Mouse (Mus musculus) lung, adult 2 months (tissue): ENCODE data around the gene Zfp867.

Experiments
- CTCF ChIP-seq: fragments of 200-500 bp; IDR thresholded peaks from 2 replicates; pipeline ENCODE4 v1.5.1; 2011; ENCODE audit warnings: mild to moderate bottlenecking, low read length, control low read depth; ENCODE audit not compliant: insufficient read depth
- POLR2A ChIP-seq: fragments of 200-500 bp; IDR thresholded peaks from 2 replicates; pipeline ENCODE4 v1.6.1; 2011; ENCODE audit warnings: low read depth, mild to moderate bottlenecking, control low read depth, low read length, borderline replicate concordance; ENCODE audit errors: extremely low read depth

DNA sequence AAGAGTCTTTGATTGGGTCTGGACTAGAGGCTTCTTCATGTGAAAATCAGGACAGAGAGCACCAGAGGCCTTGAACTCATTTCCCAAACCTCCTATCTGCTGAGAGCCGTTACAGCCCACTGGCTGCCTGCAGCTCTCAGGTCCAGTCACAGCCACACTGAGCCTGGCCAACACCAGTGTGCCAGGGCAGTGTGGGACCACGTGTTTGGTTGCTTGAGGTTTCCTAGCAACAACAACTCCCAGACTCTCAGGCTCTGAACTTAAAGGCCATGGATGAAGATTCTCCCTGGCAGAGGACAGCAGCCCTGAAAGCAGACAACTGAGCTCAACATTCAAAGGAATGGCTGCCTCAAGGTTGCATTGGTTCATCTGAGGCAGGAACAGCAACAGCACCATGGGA, 13.4 kb upstream of the Zfp867 start:
- TF ChIP-seq CTCF: no peak
- TF ChIP-seq POLR2A: no peak
